Mouse (Mus musculus) G1E (cell line): ENCODE measurements around the gene Itgb2l. TPM values are rescaled to one million over a fixed set of nuclear protein-coding genes. Genes with fewer than 3 reads are reported as not detected.

Experiments
- ATAC-seq: 2 replicates; pipeline ENCODE4 v1.8.0; 2016; ENCODE audit warnings: mild to moderate bottlenecking; ENCODE audit not compliant: insufficient number of reproducible peaks, poor library complexity, low FRiP score, severe bottlenecking; ENCODE audit errors: extremely low read depth
- DNase-seq: peaks from one replicate; pipeline ENCODE4 v3.0.0; 2012; ENCODE audit warnings: low spot score
- H3K27me3 ChIP-seq: 2 replicates; pipeline ENCODE4 v1.6.1; 2012; ENCODE audit warnings: mild to moderate bottlenecking, low read length, inconsistent platforms; ENCODE audit not compliant: insufficient read depth
- H3K36me3 ChIP-seq: replicated peaks from 2 replicates; pipeline ENCODE3; 2012; ENCODE audit warnings: mild to moderate bottlenecking, inconsistent platforms
- H3K4me1 ChIP-seq: 2 replicates; pipeline ENCODE4 v1.6.1; 2012; ENCODE audit warnings: low read depth, low read length, inconsistent platforms, mixed read lengths; ENCODE audit not compliant: insufficient read depth
- H3K4me3 ChIP-seq: 2 replicates; pipeline ENCODE4 v1.5.1; 2012; ENCODE audit warnings: low read depth, mild to moderate bottlenecking, inconsistent platforms, low read length, moderate library complexity, mixed read lengths
- H3K9me3 ChIP-seq: replicated peaks from 2 replicates; pipeline ENCODE4 v1.6.1; 2012; ENCODE audit warnings: inconsistent platforms
- CTCF ChIP-seq: IDR thresholded peaks from 2 replicates; pipeline ENCODE4 v1.5.1; 2012; ENCODE audit warnings: low read depth, low read length, inconsistent platforms, mixed read lengths
- GATA1 ChIP-seq: IDR thresholded peaks from 2 replicates; pipeline ENCODE4 v1.6.1; 2012; ENCODE audit warnings: borderline replicate concordance, low read length, inconsistent platforms, mixed read lengths
- GATA2 ChIP-seq: IDR thresholded peaks from 2 replicates; pipeline ENCODE4 v1.6.1; 2012; ENCODE audit warnings: low read depth, low read length, inconsistent platforms, borderline replicate concordance
- POLR2AphosphoS5 ChIP-seq: IDR thresholded peaks from 2 replicates; pipeline ENCODE4 v1.6.1; 2012; ENCODE audit warnings: low read depth, low read length, inconsistent platforms; ENCODE audit not compliant: insufficient replicate concordance
- TAL1 ChIP-seq: conservative IDR thresholded peaks from 2 replicates; pipeline ENCODE4 v1.6.1; 2012; ENCODE audit warnings: low read depth, low read length, inconsistent platforms, mixed read lengths
- polyA plus RNA-seq: library from polyadenylated mRNA; stranded (reverse); fragments of >175 nt; gene quantifications from 2 replicates; pipeline ENCODE4 v1.2.3, GENCODE M21; 2012
- total RNA-seq, 2 experiments: library from RNA; stranded (forward) in 1 of 2; stranded (reverse) in 1 of 2; fragments of 200-1000 nt in 1 of 2; fragments of >200 nt in 1 of 2; fragmentation: Nextera tagmentation in 1 of 2; gene quantifications; 2 replicates each; pipeline ENCODE4 v1.2.3; 2014 to 2017

Itgb2l gene
- total and polyA plus RNA-seq, 3 experiments, result 0.16 TPM; not detected in 2

GRCm38 (mm10) chr16:96388481-96388880, 54.9 kb downstream of the Itgb2l start:
- H3K4me1 ChIP-seq, result no peaks in the 10 kb centered on the region

GRCm38 (mm10) chr16:96387685-96388371, 55.6 kb downstream of the Itgb2l start:
- ATAC-seq (no peak), DNase-seq (no peak)
- Histone ChIP-seq H3K4me3 (no peak overlapping the region), H3K27me3 (no peaks in the 10 kb centered on the region), H3K36me3 (no peaks in the 10 kb centered on the region), H3K9me3 (peaks cover 17% of the 10 kb centered on the region), H3K4me1 (no peaks in the 10 kb centered on the region)
- no peak for TF ChIP-seq GATA1
- TF ChIP-seq CTCF, result no peak
- no peak for TF ChIP-seq TAL1
- TF ChIP-seq GATA2, result no peak
- no peak for TF ChIP-seq POLR2AphosphoS5

More at GRCm38 (mm10) chr16:96388481-96388880, 54.9 kb downstream of the Itgb2l start:
- Histone ChIP-seq H3K36me3 (no peaks in the 10 kb centered on the region), H3K27me3 (no peaks in the 10 kb centered on the region), H3K4me3 (no peak overlapping the region), H3K9me3 (peaks cover 20% of the 10 kb centered on the region)
- no peak for DNase-seq
- ATAC-seq, result no peak
- TF ChIP-seq GATA2, result no peak
- no peak for TF ChIP-seq GATA1
- TF ChIP-seq CTCF, result no peak
- no peak for TF ChIP-seq POLR2AphosphoS5
- TF ChIP-seq TAL1, result no peak

GRCm38 (mm10) chr16:96384741-96385140, 58.7 kb downstream of the Itgb2l start:
- no peak for TF ChIP-seq GATA1
- no peak for TF ChIP-seq POLR2AphosphoS5
- TF ChIP-seq TAL1, result no peak
- TF ChIP-seq GATA2, result no peak
- TF ChIP-seq CTCF, result no peak
- H3K4me3 ChIP-seq, result no peak overlapping the region
- H3K4me1 ChIP-seq, result no peaks in the 10 kb centered on the region
- ATAC-seq (no peak), DNase-seq (no peak)
- no peaks in the 10 kb centered on the region for H3K27me3 ChIP-seq
- peaks cover 8% of the 10 kb centered on the region for H3K9me3 ChIP-seq
- no peaks in the 10 kb centered on the region for H3K36me3 ChIP-seq

- TF ChIP-seq POLR2AphosphoS5 (no peak), TAL1 (no peak), CTCF (no peak), GATA2 (no peak), GATA1 (no peak)
- ATAC-seq (no peak), DNase-seq (no peak)
- H3K9me3 ChIP-seq, result peaks cover 8% of the 10 kb centered on the region
- no peaks in the 10 kb centered on the region for H3K27me3 ChIP-seq
- no peaks in the 10 kb centered on the region for H3K4me1 ChIP-seq
- H3K4me3 ChIP-seq, result no peak overlapping the region
- no peaks in the 10 kb centered on the region for H3K36me3 ChIP-seq
Measured at GRCm38 (mm10) chr16:96382496-96383181, 60.8 kb downstream of the Itgb2l start.

- Histone ChIP-seq H3K36me3 (no peaks in the 10 kb centered on the region), H3K27me3 (no peaks in the 10 kb centered on the region), H3K9me3 (peaks cover 8% of the 10 kb centered on the region), H3K4me1 (no peaks in the 10 kb centered on the region), H3K4me3 (no peak overlapping the region)
- DNase-seq, result no peak
- TF ChIP-seq POLR2AphosphoS5, result no peak
- TF ChIP-seq GATA2, result no peak
- no peak for TF ChIP-seq TAL1
- TF ChIP-seq CTCF, result no peak
- no peak for TF ChIP-seq GATA1
- no peak for ATAC-seq
Measured at GRCm38 (mm10) chr16:96381435-96381834, 62.0 kb downstream of the Itgb2l start.

GRCm38 (mm10) chr16:96378111-96378510, 65.3 kb downstream of the Itgb2l start:
- DNase-seq (no peak), ATAC-seq (no peak)
- Histone ChIP-seq H3K4me3 (no peak overlapping the region), H3K36me3 (no peaks in the 10 kb centered on the region), H3K4me1 (no peaks in the 10 kb centered on the region), H3K9me3 (peaks cover 5% of the 10 kb centered on the region), H3K27me3 (no peaks in the 10 kb centered on the region)
- TF ChIP-seq TAL1 (no peak), GATA1 (no peak), CTCF (no peak), POLR2AphosphoS5 (no peak), GATA2 (no peak)
